Mouse (Mus musculus) lung, postnatal 0 days (tissue): ENCODE measurements around the gene Vars2.

Experiments used
- CTCF ChIP-seq: IDR thresholded peaks from 2 replicates; pipeline ENCODE4 v1.5.1; 2016; ENCODE audit warnings: antibody characterized with exemption, mild to moderate bottlenecking
- EP300 ChIP-seq: IDR thresholded peaks from 2 replicates; pipeline ENCODE4 v1.6.1; 2016; ENCODE audit warnings: antibody characterized with exemption, mild to moderate bottlenecking, control low read depth

- TF ChIP-seq CTCF (no peak), EP300 (no peak)
Measured at GRCm38 (mm10) chr17:35638475-35639190, 28.8 kb downstream of the Vars2 start.
